Mouse (Mus musculus): ENCODE data around the gene Snd1.

- TF ChIP-seq CTCF (IDR thresholded peaks at IDR 0.05; ENCODE audit: control insufficient read depth, insufficient read depth, insufficient read length), result no peak
- no peak for TF ChIP-seq CEBPB (IDR thresholded peaks at IDR 0.05; ENCODE audit: low read depth)
- TF ChIP-seq MYOD1 (IDR thresholded peaks at IDR 0.05; ENCODE audit: control insufficient read depth, insufficient read length, low read depth), result no peak
These were observed 278.3 kb downstream of the Snd1 start for GRCm38 (mm10) chr6:28753217-28753616.

All from C2C12 (cell line).